Mouse (Mus musculus): ENCODE results near the gene Acad8. TPM values are rescaled to one million over a fixed set of nuclear protein-coding genes. Genes with fewer than 3 reads are reported as not detected.

The Acad8 gene
- 10 to 100 TPM; 72.0 to 73.2 TPM for total RNA-seq (2021)
- long read RNA-seq, experiment 1, transcript Acad8-207 (2 exons, 785 nt), result minor isoform, 5 of 93 reads
- long read RNA-seq, experiment 1, transcript Acad8-201 (11 exons, 2,859 nt), result major isoform, 64 of 93 reads
- long read RNA-seq, experiment 1, partial matches to known transcripts, result 4 of 93 reads
- long read RNA-seq, experiment 1, other reads (novel, unspliced or antisense), result 20 of 93 reads
- long read RNA-seq, experiment 2, transcript Acad8-201 (11 exons, 2,859 nt), result major isoform, 135 of 176 reads
- long read RNA-seq, experiment 2, partial matches to known transcripts, result 5 of 176 reads
- long read RNA-seq, experiment 2, other reads (novel, unspliced or antisense), result 35 of 176 reads

GRCm38 (mm10) chr9:26999461-27000395, at the start of gene Acad8, which contains the start of gene Thyn1:
TSS of gene Acad8 (minus strand) at chr9:26999566.
TSS of gene Thyn1 (plus strand) at chr9:26999710.
- DNase-seq (ENCODE audit: low spot score in 2 of 2), result peak; percentile 74 to 90

- no peak for DNase-seq (ENCODE audit: low spot score in 2 of 2)
These were observed 44.5 kb upstream of the Acad8 start for GRCm38 (mm10) chr9:27043892-27044291.

- DNase-seq (ENCODE audit: low spot score in 2 of 2), result no peak
These were observed 31.4 kb upstream of the Acad8 start for GRCm38 (mm10) chr9:27030763-27031100.

- DNase-seq (ENCODE audit: low spot score in 2 of 2), result peak; percentile 82 to 92
These were observed 30.7 kb upstream of the Acad8 start, which contains the start of the genes Vps26b and Ncapd3 for GRCm38 (mm10) chr9:27029828-27030762. TSS of gene Vps26b (minus strand) at chr9:27030065. TSS of gene Ncapd3 (plus strand) at chr9:27030175.

GRCm38 (mm10) chr9:27029022-27029827, 29.9 kb upstream of the Acad8 start:
- peak in 1 of 2 experiments; percentile 7 for DNase-seq (ENCODE audit: low spot score in 2 of 2)

GRCm38 (mm10) chr9:27026708-27027107, 27.3 kb upstream of the Acad8 start:
- DNase-seq (ENCODE audit: low spot score in 2 of 2), result no peak

GRCm38 (mm10) chr9:27023681-27024080, 24.3 kb upstream of the Acad8 start:
- no peak for DNase-seq (ENCODE audit: low spot score in 2 of 2)

GRCm38 (mm10) chr9:27018961-27019360, 19.6 kb upstream of the Acad8 start:
- no peak for DNase-seq (ENCODE audit: low spot score in 2 of 2)

GRCm38 (mm10) chr9:27011572-27011971, 12.2 kb upstream of the Acad8 start:
- DNase-seq (ENCODE audit: low spot score in 2 of 2), result no peak

- DNase-seq (ENCODE audit: low spot score in 2 of 2), result no peak
These were observed 9.9 kb upstream of the Acad8 start for GRCm38 (mm10) chr9:27009231-27009630.

GRCm38 (mm10) chr9:27006866-27007265, 7.5 kb upstream of the Acad8 start:
- no peak for DNase-seq (ENCODE audit: low spot score in 2 of 2)

- DNase-seq (ENCODE audit: low spot score in 2 of 2), result no peak
These were observed 6.6 kb upstream of the Acad8 start for GRCm38 (mm10) chr9:27005933-27006332.

GRCm38 (mm10) chr9:27005231-27005630, 5.9 kb upstream of the Acad8 start:
- no peak for DNase-seq (ENCODE audit: low spot score in 2 of 2)

- DNase-seq (ENCODE audit: low spot score in 2 of 2), result no peak
These were observed 501 bp downstream of the Acad8 start for GRCm38 (mm10) chr9:26998669-26999460.

- no peak for DNase-seq (ENCODE audit: low spot score in 2 of 2)
These were observed 1.9 kb downstream of the Acad8 start for GRCm38 (mm10) chr9:26997501-26997900.

- DNase-seq (ENCODE audit: low spot score in 2 of 2), result no peak
These were observed 2.3 kb downstream of the Acad8 start for GRCm38 (mm10) chr9:26997062-26997461.

GRCm38 (mm10) chr9:26993900-26994299, 5.5 kb downstream of the Acad8 start:
- no peak for DNase-seq (ENCODE audit: low spot score in 2 of 2)

GRCm38 (mm10) chr9:26993118-26993517, 6.2 kb downstream of the Acad8 start:
- no peak for DNase-seq (ENCODE audit: low spot score in 2 of 2)

GRCm38 (mm10) chr9:26990181-26990580, 9.2 kb downstream of the Acad8 start:
- no peak for DNase-seq (ENCODE audit: low spot score in 2 of 2)
